In genomic region chr16:13152475-13152874, GRCm38 (mm10) we compare ENCODE assay signal across 25 mouse cellular contexts.
"Had no signal": no experiment of that assay in that cellular context is flagged by ENCODE, and none has a peak within 500 bp of the region (broad histone marks: within the 10 kb centered on the region; RNA-seq: fewer than 3 reads in every experiment).

No protein-coding gene starts in this region.

- ATAC-seq: hindbrain, embryonic 16.5 days; inflammation-experienced regulatory T-cells, adult 6 months; intestine, embryonic 15.5 days; intestine, postnatal 0 days; liver, embryonic 12.5 days had no signal

- H3K4me1 ChIP-seq: hindbrain, embryonic 10.5 days; hindbrain, embryonic 12.5 days; intestine, embryonic 15.5 days; limb, embryonic 13.5 days; limb, embryonic 15.5 days; liver, embryonic 12.5 days had no signal

- H3K27ac ChIP-seq: heart, adult 2 months; heart, embryonic 13.5 days; heart, embryonic 15.5 days; hindbrain, embryonic 10.5 days; hindbrain, embryonic 12.5 days; hindbrain, embryonic 14.5 days; intestine, embryonic 15.5 days; kidney, postnatal 0 days; limb, embryonic 13.5 days; limb, embryonic 15.5 days; liver, embryonic 12.5 days; liver, embryonic 14.5 days had no signal

- H3K27me3 ChIP-seq: heart, embryonic 13.5 days; heart, embryonic 15.5 days; hindbrain, embryonic 12.5 days; intestine, embryonic 15.5 days; limb, embryonic 13.5 days; limb, embryonic 15.5 days; liver, embryonic 12.5 days had no signal

- DNase-seq: gastrocnemius, postnatal 25 days; heart, adult 2 months; heart, postnatal 14 days; heart, postnatal 36 days; kidney, adult 18-20 months; kidney, adult 8-10 months; kidney, postnatal 14 days; kidney, postnatal 36 days; layer of hippocampus, adult 9-11 months; layer of hippocampus, postnatal 36 days; left cerebral cortex, postnatal 4 days had no signal

- H3K4me3 ChIP-seq: heart, adult 2 months; heart, embryonic 13.5 days; heart, embryonic 15.5 days; hindbrain, embryonic 10.5 days; hindbrain, embryonic 12.5 days; intestine, embryonic 15.5 days; limb, embryonic 13.5 days; limb, embryonic 15.5 days; liver, embryonic 12.5 days had no signal

- H3K9ac ChIP-seq: heart, embryonic 13.5 days; heart, embryonic 15.5 days; hindbrain, embryonic 12.5 days; hindbrain, embryonic 14.5 days; intestine, embryonic 15.5 days; limb, embryonic 13.5 days; limb, embryonic 15.5 days; liver, embryonic 12.5 days; liver, embryonic 14.5 days had no signal

- H3K9me3 ChIP-seq: heart, embryonic 13.5 days; heart, embryonic 15.5 days; hindbrain, embryonic 10.5 days; hindbrain, embryonic 12.5 days; intestine, embryonic 15.5 days; limb, embryonic 13.5 days; limb, embryonic 15.5 days; liver, embryonic 12.5 days had no signal
